Mouse (Mus musculus): ENCODE measurements around the gene Lrrc20. TPM values are rescaled to one million over a fixed set of nuclear protein-coding genes. Genes with fewer than 3 reads are reported as not detected.
A peak's percentile ranks its signal among the peaks of the same experiment; 100 is the strongest.

The Lrrc20 gene
- total and polyA plus RNA-seq, 2 experiments from 2014 or later: 8.3 to 15.5 TPM

GRCm38 (mm10) chr10:61500756-61501155 is 25.2 kb downstream of the Lrrc20 start:
- Histone ChIP-seq H3K4me1 (ENCODE audit: insufficient read depth, low read length) (no peaks in the 10 kb centered on the region), H3K36me3 (ENCODE audit: insufficient read depth, low read length) (no peaks in the 10 kb centered on the region), H3K9ac (replicated peaks; ENCODE audit: low read length, poor library complexity, severe bottlenecking) (no peak overlapping the region), H3K27me3 (ENCODE audit: insufficient read depth, low read length) (no peaks in the 10 kb centered on the region), H3K4me2 (ENCODE audit: low read depth, low read length, poor library complexity, severe bottlenecking) (no peak overlapping the region), H3K4me3 (ENCODE audit: low read depth, low read length) (no peak overlapping the region), H3K9me3 (ENCODE audit: low read length) (no peaks in the 10 kb centered on the region), H3K27ac (ENCODE audit: low read depth, low read length) (no peak overlapping the region)
- 59% methylated on average over 7 of the region's 7 CpGs for WGBS
- no peak for DNase-seq (ENCODE audit: low spot score)
- no peak for TF ChIP-seq CTCF (IDR thresholded peaks at IDR 0.05)
- ATAC-seq (ENCODE audit: low FRiP score): no peak

- no peaks in the 10 kb centered on the region for H3K36me3 ChIP-seq (ENCODE audit: insufficient read depth, low read length)
- DNase-seq (ENCODE audit: low spot score): no peak
- 91% methylated on average over 2 of the region's 2 CpGs for WGBS
- no peaks in the 10 kb centered on the region for H3K27me3 ChIP-seq (ENCODE audit: insufficient read depth, low read length)
- no peak overlapping the region for H3K9ac ChIP-seq (replicated peaks; ENCODE audit: low read length, poor library complexity, severe bottlenecking)
- H3K4me3 ChIP-seq (ENCODE audit: low read depth, low read length): no peak overlapping the region
- ATAC-seq (ENCODE audit: low FRiP score): no peak
- H3K4me1 ChIP-seq (ENCODE audit: insufficient read depth, low read length): no peaks in the 10 kb centered on the region
- H3K27ac ChIP-seq (ENCODE audit: low read depth, low read length): no peak overlapping the region
- no peak overlapping the region for H3K4me2 ChIP-seq (ENCODE audit: low read depth, low read length, poor library complexity, severe bottlenecking)
- H3K9me3 ChIP-seq (ENCODE audit: low read length): no peaks in the 10 kb centered on the region
- TF ChIP-seq CTCF (IDR thresholded peaks at IDR 0.05): no peak
These were observed 28.5 kb downstream of the Lrrc20 start for GRCm38 (mm10) chr10:61504073-61504472.

DNA sequence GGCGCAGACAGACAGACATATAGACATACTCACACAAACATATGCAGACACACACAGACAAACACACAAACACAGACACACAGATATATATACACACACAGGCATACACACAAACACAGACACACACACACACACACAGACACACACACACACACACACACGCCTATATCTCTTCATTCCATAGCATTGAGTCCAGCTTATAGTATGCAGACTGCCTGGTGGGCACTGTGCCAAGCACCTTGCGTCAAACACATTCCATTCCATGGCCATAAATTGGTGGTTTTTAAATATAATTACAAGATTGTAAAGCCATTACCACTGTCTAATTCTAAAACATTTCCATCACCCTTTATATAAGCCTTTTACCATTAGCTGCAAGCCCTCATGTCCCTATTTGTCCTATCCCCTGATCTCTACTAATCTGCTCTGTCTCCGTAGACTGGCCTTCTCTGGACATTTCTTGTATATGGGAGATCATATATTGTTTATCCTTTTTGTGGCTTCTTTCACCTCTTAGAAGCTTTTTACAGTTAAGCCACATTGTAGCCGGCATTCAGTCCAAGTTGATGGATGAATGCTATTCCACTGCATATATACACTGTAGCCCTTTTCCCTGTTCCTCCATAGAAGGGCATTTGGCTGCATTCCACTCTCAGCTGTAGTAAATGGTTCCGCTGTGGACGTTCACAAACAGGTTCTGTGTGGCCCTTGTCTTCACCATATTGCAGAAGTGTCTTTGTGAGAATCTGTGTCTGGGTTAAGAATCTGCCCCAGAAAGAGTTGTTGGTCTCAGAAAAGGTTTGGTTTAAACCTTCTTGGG is 31.0 kb downstream of the Lrrc20 start:
- 89% methylated on average over 7 of the region's 7 CpGs for WGBS
- Histone ChIP-seq H3K27ac (ENCODE audit: low read depth, low read length) (no peak overlapping the region), H3K36me3 (ENCODE audit: insufficient read depth, low read length) (no peaks in the 10 kb centered on the region), H3K9me3 (ENCODE audit: low read length) (no peaks in the 10 kb centered on the region), H3K9ac (replicated peaks; ENCODE audit: low read length, poor library complexity, severe bottlenecking) (no peak overlapping the region), H3K4me2 (ENCODE audit: low read depth, low read length, poor library complexity, severe bottlenecking) (no peak overlapping the region), H3K4me3 (ENCODE audit: low read depth, low read length) (no peak overlapping the region), H3K4me1 (ENCODE audit: insufficient read depth, low read length) (no peaks in the 10 kb centered on the region), H3K27me3 (ENCODE audit: insufficient read depth, low read length) (no peaks in the 10 kb centered on the region)
- no peak for ATAC-seq (ENCODE audit: low FRiP score)
- no peak for TF ChIP-seq CTCF (IDR thresholded peaks at IDR 0.05)
- DNase-seq (ENCODE audit: low spot score): no peak

DNA sequence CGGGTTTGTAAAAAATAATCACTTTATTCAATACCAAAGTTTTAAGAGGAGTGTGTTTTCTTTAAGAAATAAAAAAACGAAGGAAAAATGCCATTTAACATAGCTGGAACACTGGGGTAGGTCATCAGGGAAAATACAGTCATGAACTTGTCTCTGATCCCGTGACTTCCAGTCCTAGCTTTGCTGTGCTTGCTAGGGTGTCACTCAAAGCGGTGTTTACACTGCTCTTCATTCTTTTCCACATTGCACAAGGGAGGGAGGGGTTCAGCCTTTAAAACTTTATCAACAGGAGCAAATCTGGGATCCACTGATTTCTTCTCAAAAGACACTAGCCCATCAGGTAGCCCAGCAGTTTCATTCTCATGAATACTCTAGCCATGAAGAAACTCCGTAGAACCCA is 34.3 kb downstream of the Lrrc20 start:
- no peaks in the 10 kb centered on the region for H3K9me3 ChIP-seq (ENCODE audit: low read length)
- TF ChIP-seq CTCF (IDR thresholded peaks at IDR 0.05): no peak
- H3K9ac ChIP-seq (replicated peaks; ENCODE audit: low read length, poor library complexity, severe bottlenecking): no peak overlapping the region
- ATAC-seq (ENCODE audit: low FRiP score) (no peak), DNase-seq (ENCODE audit: low spot score) (no peak)
- no peak overlapping the region for H3K4me3 ChIP-seq (ENCODE audit: low read depth, low read length)
- H3K4me1 ChIP-seq (ENCODE audit: insufficient read depth, low read length): no peaks in the 10 kb centered on the region
- H3K36me3 ChIP-seq (ENCODE audit: insufficient read depth, low read length): no peaks in the 10 kb centered on the region
- 88% methylated on average over 5 of the region's 5 CpGs for WGBS
- H3K27me3 ChIP-seq (ENCODE audit: insufficient read depth, low read length): no peaks in the 10 kb centered on the region
- no peak overlapping the region for H3K27ac ChIP-seq (ENCODE audit: low read depth, low read length)
- no peak overlapping the region for H3K4me2 ChIP-seq (ENCODE audit: low read depth, low read length, poor library complexity, severe bottlenecking)

- Histone ChIP-seq H3K36me3 (ENCODE audit: insufficient read depth, low read length) (no peaks in the 10 kb centered on the region), H3K4me1 (ENCODE audit: insufficient read depth, low read length) (no peaks in the 10 kb centered on the region), H3K4me3 (ENCODE audit: low read depth, low read length) (no peak overlapping the region), H3K9ac (replicated peaks; ENCODE audit: low read length, poor library complexity, severe bottlenecking) (no peak overlapping the region), H3K27me3 (ENCODE audit: insufficient read depth, low read length) (no peaks in the 10 kb centered on the region), H3K9me3 (ENCODE audit: low read length) (no peaks in the 10 kb centered on the region), H3K4me2 (ENCODE audit: low read depth, low read length, poor library complexity, severe bottlenecking) (no peak overlapping the region), H3K27ac (ENCODE audit: low read depth, low read length) (no peak overlapping the region)
- no peak for ATAC-seq (ENCODE audit: low FRiP score)
- DNase-seq (ENCODE audit: low spot score): peak; percentile 58
- TF ChIP-seq CTCF (IDR thresholded peaks at IDR 0.05): no peak
- 28% methylated on average over 7 of the region's 7 CpGs for WGBS
These were observed 35.2 kb downstream of the Lrrc20 start for GRCm38 (mm10) chr10:61510809-61511208.

DNA sequence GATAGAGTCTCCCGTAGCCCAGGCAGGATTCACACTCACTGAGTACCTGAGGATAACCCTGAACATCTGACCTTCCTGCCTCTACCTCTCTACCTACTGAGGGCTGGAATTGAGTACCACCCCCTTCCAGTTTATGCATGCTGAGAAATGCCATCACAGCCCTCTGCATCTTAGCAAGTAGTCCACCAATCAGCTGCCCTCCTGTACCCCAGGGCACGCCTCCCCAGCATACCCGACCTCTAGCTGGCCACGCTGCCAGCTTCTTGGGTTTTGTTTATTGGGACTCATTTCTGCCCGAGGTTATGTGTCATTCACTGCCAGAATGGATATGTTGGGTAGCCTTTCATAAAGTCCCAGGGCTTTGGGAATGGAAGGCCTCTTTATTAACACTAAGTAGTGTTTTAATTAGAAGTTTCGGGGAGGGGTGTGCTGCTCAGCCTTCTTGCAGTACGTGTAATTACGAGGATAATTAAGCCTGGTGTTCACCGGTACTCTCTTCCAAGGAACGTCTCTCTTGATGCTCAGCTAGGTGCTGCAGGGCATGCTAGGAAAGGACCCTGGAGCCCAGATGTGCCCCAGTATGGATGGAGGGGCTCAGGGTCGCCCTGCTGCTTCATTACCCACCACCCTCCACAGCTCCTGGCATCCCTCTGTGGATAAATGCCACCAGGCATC is 36.8 kb downstream of the Lrrc20 start:
- no peak for DNase-seq (ENCODE audit: low spot score)
- H3K4me2 ChIP-seq (ENCODE audit: low read depth, low read length, poor library complexity, severe bottlenecking): no peak overlapping the region
- ATAC-seq (ENCODE audit: low FRiP score): no peak
- no peak overlapping the region for H3K4me3 ChIP-seq (ENCODE audit: low read depth, low read length)
- H3K27ac ChIP-seq (ENCODE audit: low read depth, low read length): no peak overlapping the region
- TF ChIP-seq CTCF (IDR thresholded peaks at IDR 0.05): no peak
- H3K27me3 ChIP-seq (ENCODE audit: insufficient read depth, low read length): no peaks in the 10 kb centered on the region
- H3K36me3 ChIP-seq (ENCODE audit: insufficient read depth, low read length): no peaks in the 10 kb centered on the region
- H3K9me3 ChIP-seq (ENCODE audit: low read length): no peaks in the 10 kb centered on the region
- WGBS: 72% methylated on average over 11 of the region's 11 CpGs
- H3K4me1 ChIP-seq (ENCODE audit: insufficient read depth, low read length): no peaks in the 10 kb centered on the region
- H3K9ac ChIP-seq (replicated peaks; ENCODE audit: low read length, poor library complexity, severe bottlenecking): no peak overlapping the region
